Mouse (Mus musculus) layer of hippocampus, postnatal 14 days (tissue): ENCODE measurements around the gene Hsd17b13. TPM values are rescaled to one million over a fixed set of nuclear protein-coding genes. Genes with fewer than 3 reads are reported as not detected.

ENCODE experiments used
- total RNA-seq, 2 experiments: library from RNA; stranded (reverse); gene quantifications; 2 replicates each; pipeline ENCODE4 v1.2.3; 2021

Gene Hsd17b13
- total RNA-seq, 2 experiments from 2014 or later: not detected

Other genes with a start within 250 kb of the Hsd17b13 start
- gene Klhl8, start 66.2 kb downstream of the Hsd17b13 start, total RNA-seq: 10 to 100 TPM; 35.5 to 38.3 TPM
- gene Hsd17b11, start 44.5 kb upstream of the Hsd17b13 start, total RNA-seq: 10 to 100 TPM; 36.7 to 39.9 TPM
- 10 to 100 TPM; 75.6 to 77.4 TPM for gene Nudt9, start 68.9 kb upstream of the Hsd17b13 start, total RNA-seq
- not detected for gene Gm17660, start 100.2 kb upstream of the Hsd17b13 start, total RNA-seq
- 1,000 to 10,000 TPM; 1,351 to 1,429 TPM for gene Sparcl1, start 136.3 kb upstream of the Hsd17b13 start, total RNA-seq
- gene Dspp, start 193.3 kb upstream of the Hsd17b13 start, total RNA-seq: not detected
- gene Dmp1, start 225.2 kb upstream of the Hsd17b13 start, total RNA-seq: 1 to 10 TPM; 1.1 to 1.3 TPM